Mouse (Mus musculus): ENCODE data around the gene Armc2. TPM values are rescaled to one million over a fixed set of nuclear protein-coding genes. Genes with fewer than 3 reads are reported as not detected.

Gene Armc2
- total and polyA plus RNA-seq, 3 experiments, result 0.34 to 0.99 (median 0.90) TPM

GRCm38 (mm10) chr10:41967915-41968635 is 50.2 kb downstream of the Armc2 start:
- in situ Hi-C loops (cut with MboI; ENCODE audit: low pct_ligation_motif_present, low pct_unique_long_range_greater_than_20kb, low sequenced_read_pairs) (loop anchor here (25.0 kb wide), 1 partner anchor 456 kb away; the partner anchor contains the start of gene Cd164), dilution Hi-C loops (cut with MboI; ENCODE audit: extremely low pct_ligation_motif_present, extremely low pct_unique_long_range_greater_than_20kb, low sequenced_read_pairs) (no loop called here)
- Histone ChIP-seq H3K4me2 (ENCODE audit: insufficient read depth, low read depth, poor library complexity, severe bottlenecking) (no peak overlapping the region), H3K36me3 (replicated peaks in 1 of 2; ENCODE audit: control insufficient read depth in 1 of 2, insufficient read depth in 1 of 2, low read length in 1 of 2) (no peaks in the 10 kb centered on the region), H3K4me3 (replicated peaks in 1 of 3; ENCODE audit: low read depth in 2 of 3, low read length in 2 of 3, poor library complexity in 1 of 3) (no peak overlapping the region), H3K9ac (ENCODE audit: insufficient read depth, low read depth) (no peak overlapping the region), H3K4me1 (ENCODE audit: control insufficient read depth in 1 of 2, insufficient read depth in 2 of 2) (peaks cover 8 to 24% of the 10 kb centered on the region in 2 experiments), H3K27me3 (replicated peaks) (no peaks in the 10 kb centered on the region), H3K27ac (ENCODE audit: insufficient read depth, low read depth) (no peak overlapping the region), H3K9me3 (replicated peaks; ENCODE audit: low read length) (no peaks in the 10 kb centered on the region), H3K79me2 (replicated peaks; ENCODE audit: control insufficient read depth, extremely low read depth, insufficient read depth, poor library complexity, severe bottlenecking) (no peaks in the 10 kb centered on the region)
- no peak for DNase-seq (ENCODE audit: extremely low read depth)
- no peak for TF ChIP-seq TBP (conservative IDR thresholded peaks at IDR 0.05; ENCODE audit: low read depth, low read length)
- no peak for TF ChIP-seq ZMIZ1 (IDR thresholded peaks at IDR 0.05; ENCODE audit: low read depth, low read length)
- no peak for TF ChIP-seq USF2 (conservative IDR thresholded peaks at IDR 0.05; ENCODE audit: low read depth, low read length)
- no peak for TF ChIP-seq MXI1 (IDR thresholded peaks at IDR 0.05; ENCODE audit: low read depth, low read length)
- TF ChIP-seq GABPA (IDR thresholded peaks at IDR 0.05; ENCODE audit: insufficient replicate concordance, low read depth, low read length), result no peak
- TF ChIP-seq CHD2 (IDR thresholded peaks at IDR 0.05; ENCODE audit: low read length), result no peak
- no peak for TF ChIP-seq NRF1 (IDR thresholded peaks at IDR 0.05; ENCODE audit: low read depth, low read length)
- TF ChIP-seq POLR2A (IDR thresholded peaks at IDR 0.05; ENCODE audit: low read depth, low read length), result no peak
- no peak for TF ChIP-seq JUND (conservative IDR thresholded peaks at IDR 0.05; ENCODE audit: low read depth, low read length)

DNA sequence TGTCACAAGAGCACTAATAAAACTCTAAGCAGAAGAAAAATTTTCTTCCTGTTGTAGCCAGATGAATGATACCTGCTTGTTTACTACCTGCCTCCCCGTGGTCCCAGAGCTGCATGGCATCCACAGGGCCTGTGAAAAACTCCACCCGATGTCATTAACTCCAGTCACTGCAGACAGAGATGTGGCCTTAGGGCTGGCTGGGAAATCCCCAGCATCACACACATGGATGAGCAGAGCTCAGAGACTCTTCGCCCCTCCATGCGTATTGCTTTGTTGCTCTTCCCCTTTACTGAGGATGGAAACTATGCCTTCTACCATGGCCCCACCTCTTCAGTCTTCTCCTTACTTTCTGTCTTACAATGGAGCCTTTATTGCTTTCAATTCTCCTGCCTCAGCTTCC is 55.5 kb downstream of the Armc2 start:
- H3K79me2 ChIP-seq (replicated peaks; ENCODE audit: control insufficient read depth, extremely low read depth, insufficient read depth, poor library complexity, severe bottlenecking), result no peaks in the 10 kb centered on the region
- H3K27me3 ChIP-seq (replicated peaks), result no peaks in the 10 kb centered on the region
- dilution Hi-C loops (cut with MboI; ENCODE audit: extremely low pct_ligation_motif_present, extremely low pct_unique_long_range_greater_than_20kb, low sequenced_read_pairs), result no loop called here
- peaks cover 4 to 24% of the 10 kb centered on the region in 2 experiments for H3K4me1 ChIP-seq (ENCODE audit: control insufficient read depth in 1 of 2, insufficient read depth in 2 of 2)
- no peak overlapping the region for H3K27ac ChIP-seq (ENCODE audit: insufficient read depth, low read depth)
- peaks cover 0 to 5% of the 10 kb centered on the region in 2 experiments for H3K36me3 ChIP-seq (replicated peaks in 1 of 2; ENCODE audit: control insufficient read depth in 1 of 2, insufficient read depth in 1 of 2, low read length in 1 of 2)
- H3K9ac ChIP-seq (ENCODE audit: insufficient read depth, low read depth), result no peak overlapping the region
- no peak overlapping the region for H3K4me3 ChIP-seq (replicated peaks in 1 of 3; ENCODE audit: low read depth in 2 of 3, low read length in 2 of 3, poor library complexity in 1 of 3)
- TF ChIP-seq ETS1 (conservative IDR thresholded peaks at IDR 0.05; ENCODE audit: low read depth, low read length), result peak; percentile 73
- TF ChIP-seq CHD1 (IDR thresholded peaks at IDR 0.05; ENCODE audit: low read depth, low read length), result no peak
- TF ChIP-seq E2F4 (IDR thresholded peaks at IDR 0.05; ENCODE audit: insufficient replicate concordance, low read depth, low read length), result no peak
- 0 out of 2 replicates have a peak, but pooled peaks have one; percentile 30 for TF ChIP-seq MAZ (IDR thresholded peaks at IDR 0.05; ENCODE audit: low read depth, low read length)
- TF ChIP-seq EP300 (IDR thresholded peaks at IDR 0.05; ENCODE audit: low read length), result peak; percentile 73
- peak; percentile 82 for TF ChIP-seq MAX (IDR thresholded peaks at IDR 0.05; ENCODE audit: low read length)
- peak; percentile 27 for TF ChIP-seq RAD21 (IDR thresholded peaks at IDR 0.05; ENCODE audit: low read depth, low read length)
- TF ChIP-seq IRF4 (IDR thresholded peaks at IDR 0.05; ENCODE audit: low read depth, low read length), result peak; percentile 50; the same call in 1 of the 2 replicates
- no peak for TF ChIP-seq CHD2 (IDR thresholded peaks at IDR 0.05; ENCODE audit: low read length)
- TF ChIP-seq NRF1 (IDR thresholded peaks at IDR 0.05; ENCODE audit: low read depth, low read length), result no peak
- TF ChIP-seq CTCF (conservative IDR thresholded peaks at IDR 0.05 in 1 of 2, IDR thresholded peaks at IDR 0.05 in 1 of 2; ENCODE audit: low read depth in 2 of 2, low read length in 2 of 2), result peak in 1 of 2 experiments; percentile 20; a peak in 1 of 4 replicates
- TF ChIP-seq MXI1 (IDR thresholded peaks at IDR 0.05; ENCODE audit: low read depth, low read length), result peak; percentile 65; the same call in 1 of the 2 replicates
- no peak; the same call in 1 of the 2 replicates for TF ChIP-seq JUN (IDR thresholded peaks at IDR 0.05; ENCODE audit: insufficient read depth, low read depth, low read length)
- TF ChIP-seq UBTF (IDR thresholded peaks at IDR 0.05; ENCODE audit: low read depth, low read length), result no peak
- no peak for TF ChIP-seq POLR2A (IDR thresholded peaks at IDR 0.05; ENCODE audit: low read depth, low read length)
- peak; percentile 94 for TF ChIP-seq MYC (IDR thresholded peaks at IDR 0.05; ENCODE audit: low read depth, low read length)
- TF ChIP-seq SIN3A (IDR thresholded peaks at IDR 0.05; ENCODE audit: low read length), result no peak
- TF ChIP-seq JUND (conservative IDR thresholded peaks at IDR 0.05; ENCODE audit: low read depth, low read length), result no peak
- no peak for TF ChIP-seq PAX5 (IDR thresholded peaks at IDR 0.05; ENCODE audit: low read length)
- DNase-seq (ENCODE audit: extremely low read depth), result peak; percentile 94
- H3K4me2 ChIP-seq (ENCODE audit: insufficient read depth, low read depth, poor library complexity, severe bottlenecking), result no peak overlapping the region
- in situ Hi-C loops (cut with MboI; ENCODE audit: low pct_ligation_motif_present, low pct_unique_long_range_greater_than_20kb, low sequenced_read_pairs), result loop anchor here (25.0 kb wide), 1 partner anchor 450 kb away; the partner anchor contains the start of gene Cd164
- peaks cover 5% of the 10 kb centered on the region for H3K9me3 ChIP-seq (replicated peaks; ENCODE audit: low read length)

Measured in CH12.LX (cell line).